Mouse (Mus musculus) CD4-positive helper T cell, adult 2 months (primary cell): ENCODE measurements around the gene Ret.
A peak's percentile ranks its signal among the peaks of the same experiment; 100 is the strongest.

Experiments used
- DNase-seq: peaks from one replicate; pipeline ENCODE4 v3.0.0-alpha.2; 2012; ENCODE audit warnings: low read depth, missing footprints, low spot score

Ret gene

GRCm38 (mm10) chr6:118173975-118174328 is 23.6 kb downstream of the Ret start:
- DNase-seq: no peak

DNA sequence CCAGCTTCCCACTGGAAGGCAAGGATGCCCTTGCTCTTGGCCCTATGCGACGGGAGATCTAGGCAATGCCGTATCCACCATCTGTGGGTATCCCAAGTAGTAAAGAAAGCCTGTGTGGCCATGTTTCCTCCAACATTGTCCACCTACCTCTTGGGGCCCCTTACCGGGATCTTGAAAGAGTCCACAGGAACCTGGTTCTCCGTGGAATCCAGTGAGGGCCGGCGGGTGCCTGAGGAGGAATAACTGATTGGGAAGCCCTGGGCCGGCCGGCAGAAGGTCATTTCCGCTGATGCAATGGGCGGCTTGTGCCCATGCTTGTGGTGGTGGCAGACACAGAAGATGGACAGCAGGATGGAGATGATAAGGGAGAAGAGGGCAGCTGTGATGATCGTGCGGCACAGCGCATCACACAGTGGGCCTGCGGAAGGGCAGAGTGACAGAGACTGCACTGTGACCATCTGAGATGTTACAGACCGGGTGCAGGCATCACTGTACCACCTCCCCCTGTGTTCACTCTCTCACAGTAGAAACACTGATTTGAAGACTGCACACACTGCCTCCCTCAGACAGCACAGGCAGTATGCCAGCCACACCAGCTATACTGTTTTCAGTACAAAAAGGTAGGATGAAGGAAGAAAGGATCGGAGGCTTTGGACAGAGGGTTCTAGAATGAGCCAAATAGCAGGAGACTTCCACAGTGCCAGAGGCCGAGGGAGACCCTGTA is 24.1 kb downstream of the Ret start:
- no peak for DNase-seq

GRCm38 (mm10) chr6:118171386-118171785 is 26.1 kb downstream of the Ret start:
- DNase-seq: no peak

- DNase-seq: no peak
Measured at GRCm38 (mm10) chr6:118168106-118168505, 29.4 kb downstream of the Ret start.

DNA sequence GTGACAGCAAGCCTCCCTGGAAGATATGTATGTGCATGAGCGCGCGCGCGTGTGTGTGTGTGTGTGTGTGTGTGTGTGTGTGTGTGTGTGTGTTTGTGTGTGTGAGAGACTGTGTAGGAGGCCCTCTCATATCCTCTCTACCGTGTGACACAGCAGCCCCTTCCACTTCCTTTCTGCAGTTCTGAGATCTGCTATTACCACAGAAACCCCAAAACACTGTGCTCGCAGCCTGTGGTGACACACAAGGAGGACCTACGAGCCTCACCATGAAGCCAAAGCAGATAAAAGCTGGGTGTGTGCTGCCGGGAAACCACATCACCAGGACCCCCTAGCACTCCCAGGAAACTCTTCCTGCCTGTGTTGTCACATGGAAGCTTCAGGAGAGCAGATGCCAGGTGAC is 30.5 kb downstream of the Ret start:
- peak; percentile 91 for DNase-seq

DNA sequence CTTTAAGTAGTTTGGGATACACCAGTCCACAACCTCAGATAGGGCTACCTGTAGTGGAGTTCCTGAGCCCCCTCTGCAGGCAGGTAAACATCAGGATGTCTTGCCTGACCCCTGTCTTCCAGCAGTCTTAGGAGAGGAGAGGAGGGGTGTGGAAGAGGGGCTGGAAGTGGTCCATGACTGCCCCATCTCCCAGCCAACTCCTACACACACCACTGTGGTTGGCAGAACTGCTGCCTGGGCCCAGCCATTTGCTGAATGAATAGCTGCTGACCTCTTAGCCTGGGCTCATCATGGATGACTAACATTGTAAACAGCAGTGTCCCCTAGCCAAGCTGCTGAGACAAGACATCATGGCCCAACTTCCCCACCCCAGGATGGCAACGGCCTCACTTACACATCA is 32.0 kb downstream of the Ret start:
- no peak for DNase-seq

DNA sequence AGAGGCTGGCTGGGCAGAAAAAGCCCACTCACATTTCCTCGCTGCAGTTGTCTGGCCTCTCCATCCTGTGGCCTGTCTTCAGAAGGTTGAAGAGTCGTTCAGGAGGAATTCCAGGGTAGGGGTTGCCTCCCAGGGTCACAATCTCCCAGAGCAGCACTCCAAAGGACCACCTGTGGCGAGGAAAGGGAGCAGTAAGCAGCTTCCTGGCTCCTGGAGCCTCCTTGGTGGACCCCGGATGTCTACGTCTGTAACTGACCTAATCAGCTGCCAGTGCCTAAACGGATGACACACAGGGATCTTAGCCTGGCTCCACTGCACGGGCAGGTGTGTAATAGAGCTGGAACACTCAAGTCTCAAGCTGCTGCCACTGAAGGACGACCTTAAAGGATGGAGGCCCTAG is 32.8 kb downstream of the Ret start:
- no peak for DNase-seq

GRCm38 (mm10) chr6:118163086-118163485 is 34.4 kb downstream of the Ret start:
- DNase-seq: no peak

DNA sequence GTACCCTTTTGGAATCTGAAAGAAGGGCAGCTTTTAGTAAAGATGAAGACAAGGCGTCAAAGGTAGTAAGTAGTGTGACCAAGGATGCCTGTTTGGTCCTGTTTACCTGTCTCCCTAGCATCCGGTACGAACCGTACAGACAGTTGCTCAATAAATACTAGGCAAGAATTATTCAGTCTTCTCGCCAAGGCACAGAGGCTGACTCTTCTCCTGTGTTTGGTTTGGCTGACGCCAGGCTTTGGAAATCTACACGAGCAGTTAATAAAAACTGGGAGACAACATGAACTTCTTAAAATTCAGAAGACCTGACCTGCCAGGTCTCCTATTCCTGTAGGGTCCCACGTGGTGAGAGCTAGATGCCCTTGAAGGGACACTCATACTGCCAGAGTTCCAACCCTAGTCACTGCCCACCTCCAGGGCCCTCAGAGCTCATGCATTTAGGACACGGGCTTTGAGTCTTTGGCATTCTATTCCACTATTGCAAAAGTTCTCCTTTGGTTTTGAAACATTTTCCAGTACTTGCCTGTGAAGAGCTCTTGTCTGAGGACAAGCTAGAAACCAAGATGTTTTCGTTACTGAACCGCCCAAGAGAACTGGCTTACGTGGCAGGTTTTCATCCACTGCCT is 34.9 kb downstream of the Ret start:
- DNase-seq: no peak

- no peak for DNase-seq
Measured at GRCm38 (mm10) chr6:118153091-118153490, 44.4 kb downstream of the Ret start.

DNA sequence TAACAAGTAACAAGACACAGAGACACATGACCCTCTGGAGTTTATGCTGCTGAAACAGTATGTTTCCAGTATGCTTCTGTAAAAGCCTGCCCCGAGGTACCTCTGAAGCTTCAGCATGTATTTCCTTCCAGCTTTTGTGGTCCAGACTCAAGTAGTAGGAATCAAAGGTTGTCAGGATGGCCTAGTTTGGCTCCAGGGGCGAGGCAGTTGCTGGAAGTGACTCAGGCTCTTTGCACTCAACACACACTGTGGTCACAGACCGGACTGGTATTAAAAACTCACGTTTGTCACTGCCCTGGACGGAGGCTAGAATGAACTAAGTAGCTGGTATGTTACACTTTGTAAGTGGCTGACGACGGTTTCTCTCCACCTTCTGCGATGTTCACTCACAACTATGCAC is 46.5 kb downstream of the Ret start:
- DNase-seq: no peak

GRCm38 (mm10) chr6:118150538-118150937 is 47.0 kb downstream of the Ret start:
- no peak for DNase-seq

- no peak for DNase-seq
Measured at GRCm38 (mm10) chr6:118150128-118150527, 47.4 kb downstream of the Ret start.

GRCm38 (mm10) chr6:118140961-118141360 is 56.6 kb downstream of the Ret start:
- DNase-seq: no peak

GRCm38 (mm10) chr6:118138731-118139709 is 58.5 kb downstream of the Ret start, which contains the start of gene Csgalnact2:
TSS of gene Csgalnact2 (minus strand) at chr6:118139140.
- peak; percentile 91 for DNase-seq

GRCm38 (mm10) chr6:118137148-118137547 is 60.4 kb downstream of the Ret start:
- no peak for DNase-seq

GRCm38 (mm10) chr6:118134461-118134860 is 63.1 kb downstream of the Ret start:
- no peak for DNase-seq

GRCm38 (mm10) chr6:118130022-118130421 is 67.5 kb downstream of the Ret start:
- no peak for DNase-seq

DNA sequence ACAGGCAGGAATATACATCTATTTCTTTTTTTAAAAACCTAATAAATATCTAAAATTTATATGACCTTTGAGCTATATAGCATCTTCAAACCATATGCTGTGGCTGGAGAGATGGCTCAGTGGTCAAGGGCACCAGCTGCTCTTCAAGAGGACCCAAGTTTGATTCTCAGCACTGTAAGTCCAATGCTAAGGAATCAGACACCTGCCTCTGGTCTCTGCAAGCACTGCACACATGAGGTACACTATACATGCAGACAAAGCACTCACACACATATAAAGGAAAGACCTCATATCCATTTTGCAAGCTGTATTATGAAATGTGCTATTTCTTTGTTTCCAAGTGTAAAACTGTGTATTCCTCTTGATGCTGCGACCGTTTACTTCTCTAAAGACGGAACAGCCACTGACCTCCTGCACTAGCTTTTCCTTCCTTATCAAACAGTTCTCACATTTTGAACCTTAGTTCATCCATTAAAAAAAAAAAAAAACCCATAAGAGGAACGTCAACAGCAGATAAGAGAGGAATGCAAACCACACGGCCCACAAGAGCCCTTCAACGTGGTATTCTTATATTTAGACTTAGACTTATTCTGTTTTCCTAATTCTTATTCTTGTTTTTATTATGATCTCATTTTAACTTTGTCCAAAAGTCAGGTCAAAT is 69.6 kb downstream of the Ret start:
- no peak for DNase-seq

- no peak for DNase-seq
Measured at GRCm38 (mm10) chr6:118127198-118127597, 70.3 kb downstream of the Ret start.

- no peak for DNase-seq
Measured at GRCm38 (mm10) chr6:118126577-118126976, 70.9 kb downstream of the Ret start.

- no peak for DNase-seq
Measured at GRCm38 (mm10) chr6:118122767-118123166, 74.8 kb downstream of the Ret start.
